Mouse (Mus musculus) intestine, postnatal 0 days (tissue): ENCODE data around the gene S100z. TPM values are rescaled to one million over a fixed set of nuclear protein-coding genes. Genes with fewer than 3 reads are reported as not detected.
A peak's percentile ranks its signal among the peaks of the same experiment; 100 is the strongest.

Experiments used
- ATAC-seq: fragments of 200-750 bp; cut with Nextera tagmentation; 2 replicates; pipeline ENCODE4 v1.8.0; 2017; ENCODE audit warnings: mild to moderate bottlenecking, moderate TSS enrichment, moderate library complexity
- H3K27ac ChIP-seq: fragments of 300-500 bp; sonication (generic); 2 replicates; pipeline ENCODE4 v1.5.1; 2014; ENCODE audit warnings: mild to moderate bottlenecking, low read depth, low read length, moderate library complexity
- H3K27me3 ChIP-seq: fragments of 300-500 bp; sonication (generic); replicated peaks from 2 replicates; pipeline ENCODE4 v1.6.1; 2014; ENCODE audit warnings: low read length, mixed read lengths; ENCODE audit not compliant: control insufficient read depth, insufficient read depth
- H3K36me3 ChIP-seq: fragments of 300-500 bp; sonication (generic); 2 replicates; pipeline ENCODE4 v1.6.1; 2014; ENCODE audit warnings: mild to moderate bottlenecking, moderate library complexity; ENCODE audit not compliant: control insufficient read depth, insufficient read depth
- H3K4me1 ChIP-seq: fragments of 300-500 bp; sonication (generic); replicated peaks from 2 replicates; pipeline ENCODE4 v1.6.1; 2014; ENCODE audit warnings: antibody characterized with exemption, low read length, mixed read lengths; ENCODE audit not compliant: control insufficient read depth, insufficient read depth
- H3K4me2 ChIP-seq: fragments of 300-500 bp; sonication (generic); replicated peaks from 2 replicates; pipeline ENCODE4 v1.6.1; 2014; ENCODE audit warnings: low read depth, mild to moderate bottlenecking, moderate library complexity
- H3K4me3 ChIP-seq: fragments of 300-500 bp; sonication (generic); 2 replicates; pipeline ENCODE4 v1.5.1; 2014; ENCODE audit warnings: low read depth, low read length
- H3K9ac ChIP-seq: fragments of 300-500 bp; sonication (generic); 2 replicates; pipeline ENCODE4 v1.6.1; 2014; ENCODE audit warnings: mild to moderate bottlenecking, low read depth, low read length
- H3K9me3 ChIP-seq: fragments of 300-500 bp; sonication (generic); 2 replicates; pipeline ENCODE4 v1.6.1; 2016; ENCODE audit warnings: mixed run types; ENCODE audit not compliant: control insufficient read depth
- CTCF ChIP-seq: sonication (generic); IDR thresholded peaks from 2 replicates; pipeline ENCODE4 v1.5.1; 2016; ENCODE audit warnings: low read depth, mild to moderate bottlenecking, control low read depth, antibody characterized with exemption, moderate library complexity
- WGBS: fragments of 180-500 bp; shearing (Covaris S2); extraction: QIAGEN DNeasy Blood & Tissue Kit; methylation state at CpG from one replicate; pipeline ENCODE4 v1.1.7; 2014; 5-methylcytosine and 5-hydroxymethylcytosine counted together
- polyA plus RNA-seq: library from polyadenylated mRNA; unstranded; fragments of >200 nt; fragmentation: Nextera tagmentation; extraction: Ambion mirVana; gene quantifications from 2 replicates; pipeline ENCODE4 v1.2.1, GENCODE M21; 2015

S100z gene
- polyA plus RNA-seq, 1 experiment from 2014 or later, result 2.1 TPM

DNA sequence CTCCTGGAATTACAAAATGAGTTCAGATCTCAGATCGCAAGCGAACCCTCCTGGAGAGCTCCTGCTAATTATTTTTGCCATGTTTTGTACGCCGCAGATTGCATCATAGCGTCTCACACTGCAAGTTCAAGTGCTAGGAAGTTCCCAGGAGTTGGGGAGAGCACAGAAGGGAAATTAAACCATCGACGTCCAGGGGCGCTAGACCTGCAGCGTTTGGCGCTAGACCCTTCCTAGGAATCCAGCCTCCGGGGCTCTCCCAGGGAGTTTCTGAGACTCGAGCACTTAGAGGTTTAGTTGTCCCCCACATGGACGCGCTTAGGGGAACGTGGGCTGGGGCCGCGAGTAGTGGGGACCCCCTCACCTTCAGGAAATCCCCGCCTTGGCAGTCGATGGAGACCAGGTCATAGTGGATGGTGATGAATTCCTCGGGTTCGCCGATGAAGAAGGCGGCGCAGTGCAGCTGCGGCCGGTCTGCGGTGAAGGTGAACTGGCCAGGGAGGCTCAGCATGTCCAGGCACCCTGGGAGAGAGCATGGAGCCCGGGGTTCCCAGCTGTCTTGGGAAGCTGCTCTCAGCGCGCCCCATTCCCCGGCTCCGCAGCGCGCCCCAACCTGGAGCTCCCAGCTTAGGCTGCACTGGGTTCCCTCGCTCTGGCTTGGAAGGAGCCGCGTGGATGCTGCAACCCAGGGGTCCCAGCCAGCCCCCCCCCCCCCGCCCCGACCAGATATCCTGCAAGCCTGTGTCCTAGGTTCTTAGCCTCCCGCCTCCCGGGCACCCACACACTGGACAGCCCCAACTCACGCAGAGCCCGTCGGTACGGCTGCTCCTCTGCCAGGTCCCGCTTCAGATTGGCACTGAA lies 34.9 kb downstream of the S100z start:
- Histone ChIP-seq H3K4me3 (peak overlapping the region; percentile 32), H3K9ac (no peak overlapping the region), H3K36me3 (no peaks in the 10 kb centered on the region), H3K9me3 (no peaks in the 10 kb centered on the region), H3K27ac (no peak overlapping the region), H3K27me3 (peaks cover 23% of the 10 kb centered on the region; the same call in 1 of the 2 replicates), H3K4me2 (peak overlapping the region; percentile 67), H3K4me1 (no peaks in the 10 kb centered on the region)
- TF ChIP-seq CTCF, result peak; percentile 55
- ATAC-seq, result no peak
- WGBS, result 2% methylated on average over 45 of the region's 46 CpGs

DNA sequence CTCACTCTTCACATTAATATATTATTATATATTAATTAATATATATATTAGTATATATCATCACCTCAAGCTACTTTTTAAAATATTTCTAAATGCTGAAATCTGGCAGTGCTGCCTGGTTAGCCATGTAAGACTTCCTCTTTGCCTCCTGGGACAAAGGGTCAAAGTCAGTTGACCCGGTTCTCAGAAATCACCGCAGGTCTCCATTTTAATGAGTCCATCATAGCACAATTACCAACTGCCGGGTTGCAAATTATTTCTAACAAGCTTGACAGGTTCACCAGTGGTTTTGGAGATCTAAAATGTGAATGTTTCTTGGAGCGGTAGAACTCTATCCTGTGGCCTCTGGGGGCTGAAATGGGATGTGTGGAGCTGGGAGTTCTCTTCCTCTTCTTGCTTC lies 35.6 kb downstream of the S100z start:
- Histone ChIP-seq H3K9me3 (no peaks in the 10 kb centered on the region), H3K4me1 (no peaks in the 10 kb centered on the region), H3K27me3 (peaks cover 23% of the 10 kb centered on the region; the same call in 1 of the 2 replicates), H3K36me3 (no peaks in the 10 kb centered on the region), H3K27ac (no peak overlapping the region), H3K4me2 (peak overlapping the region; percentile 67), H3K9ac (no peak overlapping the region), H3K4me3 (peak overlapping the region; percentile 32; the same call in 1 of the 2 replicates)
- ATAC-seq, result no peak
- TF ChIP-seq CTCF, result no peak
- WGBS, result 35% methylated on average over 4 of the region's 4 CpGs

DNA sequence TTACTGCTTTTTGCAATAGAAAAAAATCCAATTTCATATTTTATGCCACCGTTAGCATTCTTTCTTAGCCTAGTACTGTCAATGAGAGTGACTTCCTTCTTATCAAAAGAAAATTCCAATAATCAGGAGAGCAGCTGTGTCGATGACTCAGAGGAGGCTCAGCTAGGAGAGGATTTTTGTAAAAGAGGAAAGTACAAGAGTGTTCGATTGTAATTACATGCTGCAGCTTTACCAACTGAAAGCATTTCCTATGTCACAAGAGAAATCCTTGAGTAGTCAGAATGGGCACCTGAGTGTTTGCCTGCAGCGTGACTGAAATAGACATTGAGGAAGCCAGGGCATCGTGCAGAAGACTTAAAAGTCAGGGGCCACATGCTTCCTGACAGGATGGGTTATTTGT lies 39.0 kb downstream of the S100z start:
- Histone ChIP-seq H3K36me3 (no peaks in the 10 kb centered on the region), H3K9me3 (no peaks in the 10 kb centered on the region), H3K4me1 (no peaks in the 10 kb centered on the region), H3K4me2 (no peak overlapping the region), H3K9ac (no peak overlapping the region), H3K27ac (no peak overlapping the region), H3K27me3 (peaks cover 15% of the 10 kb centered on the region; the same call in 1 of the 2 replicates), H3K4me3 (no peak overlapping the region)
- TF ChIP-seq CTCF, result no peak
- ATAC-seq, result no peak
- 65% methylated on average over 5 of the region's 5 CpGs for WGBS

DNA sequence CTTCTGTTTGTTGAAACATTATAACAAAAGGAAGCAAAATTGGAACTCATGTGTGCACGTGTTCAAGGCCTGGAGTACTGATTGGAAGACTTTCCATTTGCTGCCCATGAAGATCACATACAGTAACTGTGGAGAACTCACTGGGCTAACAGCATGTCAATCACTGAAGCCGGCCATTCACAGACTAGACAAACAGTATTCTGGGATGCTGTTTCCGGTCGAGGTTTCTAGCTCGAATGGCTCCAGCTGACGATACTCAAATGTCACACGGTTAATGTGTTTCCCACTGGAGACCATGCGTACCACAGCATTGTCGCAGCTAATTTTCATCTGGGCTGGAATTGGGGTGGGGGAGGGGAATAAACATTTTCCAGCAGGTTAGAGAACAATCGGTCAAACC lies 46.8 kb downstream of the S100z start:
- ATAC-seq, result no peak
- TF ChIP-seq CTCF, result no peak

DNA sequence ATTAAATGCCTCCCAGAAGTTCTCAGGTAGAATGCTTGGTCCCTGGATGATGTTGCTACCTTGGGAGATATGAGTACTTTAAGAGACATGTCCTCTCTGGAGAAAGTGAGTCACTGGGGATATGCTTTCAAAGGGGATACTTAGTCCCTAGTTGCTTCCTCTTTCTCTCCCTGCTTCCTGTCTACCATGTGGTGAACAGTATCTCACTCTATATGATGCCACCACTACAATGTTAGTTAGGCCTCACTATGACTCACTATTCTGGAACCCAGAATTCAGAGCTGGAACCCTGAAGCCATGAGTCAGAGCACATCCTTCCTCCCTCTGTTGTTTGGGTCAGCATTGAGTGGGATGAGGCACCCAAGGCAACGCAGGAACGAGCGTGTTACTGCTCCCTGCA lies 51.0 kb downstream of the S100z start:
- no peak overlapping the region for H3K9ac ChIP-seq

More for the DNA sequence above, 46.8 kb downstream of the S100z start:
- no peak overlapping the region for H3K27ac ChIP-seq
- no peak overlapping the region for H3K4me3 ChIP-seq
- no peak overlapping the region for H3K4me2 ChIP-seq
- no peaks in the 10 kb centered on the region for H3K4me1 ChIP-seq
- H3K36me3 ChIP-seq, result no peaks in the 10 kb centered on the region
- no peak overlapping the region for H3K9ac ChIP-seq
- no peaks in the 10 kb centered on the region for H3K27me3 ChIP-seq
- WGBS, result 78% methylated on average over 10 of the region's 10 CpGs
- H3K9me3 ChIP-seq, result no peaks in the 10 kb centered on the region

More for the DNA sequence above, 51.0 kb downstream of the S100z start:
- no peak for ATAC-seq
- Histone ChIP-seq H3K27ac (no peak overlapping the region), H3K27me3 (no peaks in the 10 kb centered on the region), H3K4me2 (no peak overlapping the region), H3K4me1 (no peaks in the 10 kb centered on the region), H3K36me3 (no peaks in the 10 kb centered on the region), H3K4me3 (no peak overlapping the region), H3K9me3 (no peaks in the 10 kb centered on the region)
- 92% methylated on average over 3 of the region's 3 CpGs for WGBS
- TF ChIP-seq CTCF, result no peak

Other genes starting within 250 kb of the S100z start
- 6.2 and 6.9 TPM in 2 replicates for gene Pde8b, start 228.4 kb downstream of the S100z start, polyA plus RNA-seq
- gene Zbed3, start 155.1 kb downstream of the S100z start, polyA plus RNA-seq, result 19.6 and 20.9 TPM in 2 replicates
- gene Aggf1, start 103.4 kb downstream of the S100z start, polyA plus RNA-seq, result 19.6 and 21.1 TPM in 2 replicates
- not detected in 2 replicates for gene Crhbp, start 33.8 kb downstream of the S100z start, polyA plus RNA-seq
- gene F2rl1, start 46.5 kb upstream of the S100z start, polyA plus RNA-seq, result 32.6 and 36.4 TPM in 2 replicates
- gene F2r, start 139.8 kb upstream of the S100z start, polyA plus RNA-seq, result 19.4 and 20.2 TPM in 2 replicates
- gene F2rl2, start 218.1 kb upstream of the S100z start, polyA plus RNA-seq, result 0.17 and 0.43 TPM in 2 replicates